In the genomic region with DNA sequence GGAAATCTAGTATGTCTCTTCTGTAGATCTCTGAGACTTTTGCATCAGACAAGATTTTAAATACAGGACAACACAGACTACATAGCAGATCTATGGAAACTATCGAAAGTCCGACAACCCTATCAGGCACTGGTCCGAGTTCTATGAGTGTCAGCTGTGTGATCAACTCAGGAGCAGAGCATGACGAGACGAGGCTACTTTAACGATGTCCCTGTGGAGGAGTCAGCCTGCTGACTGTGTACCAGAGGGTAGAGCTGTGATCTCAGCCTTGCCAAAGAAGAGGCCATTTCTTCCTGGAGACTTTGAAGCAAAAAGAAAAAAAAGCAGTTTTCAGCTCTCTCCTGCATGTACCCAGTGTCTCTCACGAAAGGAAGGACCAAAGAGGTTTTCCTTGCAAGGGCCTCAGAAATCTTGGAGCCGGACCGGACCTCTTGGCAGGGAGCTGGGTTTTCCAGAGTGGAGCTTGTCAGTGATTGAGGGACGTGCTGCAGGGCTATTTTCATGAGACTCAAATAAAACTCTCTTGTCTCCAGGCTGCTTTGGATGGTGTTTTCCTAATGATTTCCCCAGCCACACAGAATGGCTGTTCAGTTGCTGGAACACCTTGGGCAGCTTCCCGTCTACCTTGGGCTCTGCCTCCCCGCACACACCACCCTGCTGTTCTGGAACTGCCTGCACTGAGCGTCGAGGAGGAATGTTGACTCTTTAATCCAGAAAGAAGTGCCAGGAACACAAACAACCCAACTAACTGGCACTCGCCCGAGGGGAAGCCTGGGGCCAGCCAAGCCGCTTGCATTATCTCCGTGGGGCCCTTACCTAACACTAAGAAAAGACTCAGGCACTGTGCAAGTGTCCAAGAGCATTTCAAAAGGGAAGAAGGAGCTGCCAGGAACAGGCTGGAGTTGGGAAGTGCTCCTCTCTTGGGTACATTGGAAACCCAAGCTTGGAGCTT, we compare ENCODE assay signal across 9 mouse cellular contexts. TPM values are rescaled to one million over a fixed set of nuclear protein-coding genes. Genes with fewer than 3 reads are reported as not detected.
DNase-seq lines count a peak whose midpoint lies in the region; ATAC-seq and TF ChIP-seq lines count a peak whose summit lies in the region.
"Had no signal": no experiment of that assay in that cellular context is flagged by ENCODE, and none has a peak within 500 bp of the region (broad histone marks: within the 10 kb centered on the region; RNA-seq: fewer than 3 reads in every experiment).

No protein-coding gene starts in this region.

- H3K27me3 ChIP-seq in intestine, embryonic 16.5 days (replicated peaks; ENCODE audit: control insufficient read depth, insufficient read depth, low read length) = no peaks in the 10 kb centered on the region
- no peaks in the 10 kb centered on the region for H3K27me3 ChIP-seq in stomach, postnatal 0 days (ENCODE audit: control insufficient read depth, insufficient read depth, low read length)
- H3K27me3 ChIP-seq: liver, embryonic 15.5 days had no signal

- no peak overlapping the region for H3K4me3 ChIP-seq in layer of hippocampus, adult 2 months
- H3K4me3 ChIP-seq in intestine, embryonic 16.5 days (ENCODE audit: low read length) = no peak overlapping the region
- H3K4me3 ChIP-seq in stomach, postnatal 0 days (ENCODE audit: low read depth, low read length) = no peak overlapping the region
- H3K4me3 ChIP-seq: liver, embryonic 15.5 days had no signal

- TF ChIP-seq EP300 in stomach, postnatal 0 days (optimal IDR thresholded peaks at IDR 0.05) = no peak

- 57% methylated on average over 18 of the region's 18 CpGs for WGBS in intestine, embryonic 16.5 days
- WGBS in stomach, postnatal 0 days = 38% methylated on average over 18 of the region's 18 CpGs

- peaks cover 5% of the 10 kb centered on the region; the same call in 1 of the 2 replicates for H3K4me1 ChIP-seq in intestine, embryonic 16.5 days (ENCODE audit: control insufficient read depth, insufficient read depth, low read length)
- H3K4me1 ChIP-seq in stomach, postnatal 0 days (replicated peaks; ENCODE audit: control insufficient read depth, insufficient read depth) = peaks cover 2% of the 10 kb centered on the region; the same call in 1 of the 2 replicates
- H3K4me1 ChIP-seq: liver, embryonic 15.5 days had no signal

- no peak overlapping the region for H3K27ac ChIP-seq in layer of hippocampus, adult 2 months
- peak overlapping the region; percentile 23 for H3K27ac ChIP-seq in intestine, embryonic 16.5 days (ENCODE audit: low read length)
- H3K27ac ChIP-seq in stomach, postnatal 0 days (replicated peaks) = peak overlapping the region; percentile 49
- H3K27ac ChIP-seq: liver, embryonic 15.5 days had no signal

- H3K36me3 ChIP-seq in intestine, embryonic 16.5 days (ENCODE audit: control insufficient read depth, insufficient read depth, low read length) = no peaks in the 10 kb centered on the region
- no peaks in the 10 kb centered on the region for H3K36me3 ChIP-seq in stomach, postnatal 0 days (ENCODE audit: control insufficient read depth, insufficient read depth, low read length)
- H3K36me3 ChIP-seq: liver, embryonic 15.5 days had no signal

- no peak for TF ChIP-seq CTCF in layer of hippocampus, adult 2 months (conservative IDR thresholded peaks at IDR 0.05)
- no peak for TF ChIP-seq CTCF in brain, embryonic 14.5 days (IDR thresholded peaks at IDR 0.05; ENCODE audit: borderline replicate concordance, extremely low read depth, insufficient read depth, insufficient read length)
- TF ChIP-seq CTCF in stomach, postnatal 0 days (IDR thresholded peaks at IDR 0.05; ENCODE audit: low read depth) = no peak

- ATAC-seq in intestine, embryonic 16.5 days = peak; percentile 42; the same call in 1 of the 2 replicates
- no peak; the same call in 1 of the 2 replicates for ATAC-seq in stomach, postnatal 0 days (ENCODE audit: low FRiP score, low TSS enrichment)

- H3K9me3 ChIP-seq in intestine, embryonic 16.5 days (ENCODE audit: control insufficient read depth, low read length) = no peaks in the 10 kb centered on the region
- no peaks in the 10 kb centered on the region for H3K9me3 ChIP-seq in stomach, postnatal 0 days (ENCODE audit: control insufficient read depth, low read length)
- H3K9me3 ChIP-seq: liver, embryonic 15.5 days had no signal

- DNase-seq in layer of hippocampus, adult 11-12 months (ENCODE audit: low spot score) = peak; percentile 19
- no peak for DNase-seq in layer of hippocampus, adult 2 months (ENCODE audit: low spot score in 2 of 2)
- peak; percentile 32 for DNase-seq in brain, embryonic 14.5 days (ENCODE audit: low read depth)
- peak; percentile 69 for DNase-seq in fibroblast of lung, adult 2 months (ENCODE audit: low read depth)
- DNase-seq in stomach, postnatal 0 days (ENCODE audit: low spot score) = peak; percentile 27
- DNase-seq in liver = no peak
- DNase-seq in thymus, postnatal 14 days = no peak

- no peak overlapping the region for H3K9ac ChIP-seq in intestine, embryonic 16.5 days (ENCODE audit: low read depth, low read length)
- H3K9ac ChIP-seq in stomach, postnatal 0 days (ENCODE audit: low read length) = no peak overlapping the region
- H3K9ac ChIP-seq: liver, embryonic 15.5 days had no signal

- no peak for TF ChIP-seq POLR2A in brain, embryonic 14.5 days (IDR thresholded peaks at IDR 0.05; ENCODE audit: borderline replicate concordance, extremely low read depth, insufficient read depth, insufficient read length, poor library complexity, severe bottlenecking)

- no peak overlapping the region for H3K4me2 ChIP-seq in intestine, embryonic 16.5 days (ENCODE audit: low read depth, low read length)
- H3K4me2 ChIP-seq in stomach, postnatal 0 days (replicated peaks; ENCODE audit: low read depth) = no peak overlapping the region
- H3K4me2 ChIP-seq: liver, embryonic 15.5 days had no signal

RNA-seq across cellular contexts. Expression of a gene that starts 32.1 kb away (rescaled TPM):
- 10 to 100 TPM in 1 of 2 experiments, 1 to 10 TPM in 1; 7.7 to 10.0 TPM for total RNA-seq in layer of hippocampus, adult 2 months (2021)
- polyA plus RNA-seq in brain, embryonic 14.5 days (2012; rRNA removed) = 0.58 and 0.88 TPM in 2 replicates
- 2.1 and 2.5 TPM in 2 replicates for polyA plus RNA-seq in intestine, embryonic 16.5 days (2015; fragmentation: Nextera tagmentation; extraction: Ambion mirVana)
- polyA plus RNA-seq in stomach, postnatal 0 days (2015; fragmentation: Nextera tagmentation; extraction: Ambion mirVana) = 1.1 and 1.2 TPM in 2 replicates

RNA-seq across cellular contexts. Expression of a gene that starts 39.5 kb away (rescaled TPM):
- total RNA-seq in layer of hippocampus, adult 2 months (2021) = 10 to 100 TPM; 25.3 to 30.5 TPM
- polyA plus RNA-seq in brain, embryonic 14.5 days (2012; rRNA removed) = 7.1 and 12.3 TPM in 2 replicates
- 22.1 and 26.2 TPM in 2 replicates for polyA plus RNA-seq in intestine, embryonic 16.5 days (2015; fragmentation: Nextera tagmentation; extraction: Ambion mirVana)
- 14.3 and 14.8 TPM in 2 replicates for polyA plus RNA-seq in stomach, postnatal 0 days (2015; fragmentation: Nextera tagmentation; extraction: Ambion mirVana)

RNA-seq across cellular contexts. Expression of a gene that starts 39.8 kb away (rescaled TPM):
- total RNA-seq in layer of hippocampus, adult 2 months (2021) = 1 to 10 TPM; 5.3 to 5.4 TPM
- 4.6 and 6.0 TPM in 2 replicates for polyA plus RNA-seq in brain, embryonic 14.5 days (2012; rRNA removed)
- 10.1 and 11.2 TPM in 2 replicates for polyA plus RNA-seq in intestine, embryonic 16.5 days (2015; fragmentation: Nextera tagmentation; extraction: Ambion mirVana)
- 9.2 and 10.8 TPM in 2 replicates for polyA plus RNA-seq in stomach, postnatal 0 days (2015; fragmentation: Nextera tagmentation; extraction: Ambion mirVana)

Comparison
In these comparisons a context has a peak if more than half of its experiments do, and no peak if none do; other contexts are left out.
1. DNase-seq: peak in layer of hippocampus, adult 11-12 months (single experiment), brain, embryonic 14.5 days (single experiment), fibroblast of lung, adult 2 months (single experiment) and stomach, postnatal 0 days (single experiment); none in layer of hippocampus, adult 2 months (0 of 2), liver (single experiment) and thymus, postnatal 14 days (single experiment).